Mouse (Mus musculus) embryonic fibroblast, embryonic 13.5 days (primary cell): ENCODE measurements around the gene Speg.

Source experiments
- CTCF ChIP-seq: IDR thresholded peaks from 2 replicates; pipeline ENCODE4 v1.5.1; 2011; ENCODE audit warnings: mild to moderate bottlenecking, control low read depth, low read length, moderate library complexity, borderline replicate concordance; ENCODE audit not compliant: insufficient read depth
- POLR2A ChIP-seq: IDR thresholded peaks from 2 replicates; pipeline ENCODE4 v1.6.1; 2011; ENCODE audit warnings: low read depth, mild to moderate bottlenecking, control low read depth, low read length, moderate library complexity

- TF ChIP-seq CTCF (no peak), POLR2A (no peak)
These were observed 14.7 kb upstream of the Speg start, which contains the start of gene Des for GRCm38 (mm10) chr1:75360112-75361031.
